ENCODE assay signal across 20 mouse cellular contexts in genomic region chr17:30258480-30258879, GRCm38 (mm10).
A peak's percentile ranks its signal among the peaks of the same experiment; 100 is the strongest.
DNase-seq lines count a peak whose midpoint lies in the region; ATAC-seq and TF ChIP-seq lines count a peak whose summit lies in the region.
"Had no signal": no experiment of that assay in that cellular context is flagged by ENCODE, and none has a peak within 500 bp of the region (broad histone marks: within the 10 kb centered on the region; RNA-seq: fewer than 3 reads in every experiment).

No protein-coding gene starts in this region.

- H3K36me3 ChIP-seq in heart, embryonic 13.5 days = no peaks in the 10 kb centered on the region
- H3K36me3 ChIP-seq: embryonic facial prominence, embryonic 15.5 days; limb, embryonic 12.5 days; liver, embryonic 12.5 days; neural tube, embryonic 12.5 days had no signal

- H3K4me2 ChIP-seq in heart, embryonic 13.5 days = no peak overlapping the region
- H3K4me2 ChIP-seq: embryonic facial prominence, embryonic 15.5 days; limb, embryonic 12.5 days; liver, embryonic 12.5 days; lung, embryonic 14.5 days; neural tube, embryonic 12.5 days had no signal

- no peaks in the 10 kb centered on the region for H3K27me3 ChIP-seq in heart, embryonic 13.5 days (replicated peaks)
- H3K27me3 ChIP-seq: embryonic facial prominence, embryonic 15.5 days; limb, embryonic 12.5 days; liver, embryonic 12.5 days; neural tube, embryonic 12.5 days had no signal

- H3K9me3 ChIP-seq in heart, embryonic 13.5 days = no peaks in the 10 kb centered on the region
- H3K9me3 ChIP-seq: embryonic facial prominence, embryonic 15.5 days; limb, embryonic 12.5 days; liver, embryonic 12.5 days; neural tube, embryonic 12.5 days had no signal

- H3K4me1 ChIP-seq in heart, embryonic 13.5 days = peaks cover 63% of the 10 kb centered on the region

- intact Hi-C loops in heart, postnatal 25 days (cut with DNase I) = loop anchor here (5.0 kb wide), 1 partner anchor 146 kb away; no protein-coding TSS in a partner anchor

- H3K9ac ChIP-seq in heart, embryonic 13.5 days = no peak overlapping the region
- H3K9ac ChIP-seq: embryonic facial prominence, embryonic 15.5 days; limb, embryonic 12.5 days; liver, embryonic 12.5 days; lung, embryonic 14.5 days; neural tube, embryonic 12.5 days had no signal

- DNase-seq in CD4-positive, CD25-positive, alpha-beta regulatory T cell, adult 2 months (ENCODE audit: low read depth, low spot score) = peak; percentile 4
- no peak for DNase-seq in heart, postnatal 25 days (ENCODE audit: low spot score)
- DNase-seq in layer of hippocampus, adult 2 months (ENCODE audit: low spot score in 2 of 2) = no peak
- no peak for DNase-seq in layer of hippocampus, adult 8-10 months (ENCODE audit: low spot score in 2 of 2)
- DNase-seq in left cerebral cortex, adult 8-10 months (ENCODE audit: low spot score in 2 of 2) = no peak
- no peak for DNase-seq in neural tube, embryonic 10.5 days (ENCODE audit: extremely low spot score, low spot score)
- DNase-seq: adrenal gland, postnatal 25 days; cerebellum, adult 11-12 months; cerebellum, postnatal 25 days; kidney, adult 8-10 months; kidney, postnatal 25 days; lung, embryonic 14.5 days; lung, postnatal 36 days; right cerebral cortex, postnatal 4 days had no signal

- ATAC-seq in CD4-positive, CD25-positive, alpha-beta regulatory T cell, adult 4 months = no peak
- no peak for ATAC-seq in heart, embryonic 13.5 days (ENCODE audit: extremely low read depth, insufficient number of reproducible peaks, low FRiP score, low TSS enrichment)
- ATAC-seq: liver, embryonic 12.5 days had no signal

- H3K27ac ChIP-seq in heart, embryonic 13.5 days (replicated peaks) = peak overlapping the region; percentile 29; the same call in 1 of the 2 replicates
- H3K27ac ChIP-seq in layer of hippocampus, adult 2 months = peak overlapping the region; percentile 81
- H3K27ac ChIP-seq: embryonic facial prominence, embryonic 15.5 days; limb, embryonic 12.5 days; liver, embryonic 12.5 days; neural tube, embryonic 12.5 days had no signal

- TF ChIP-seq CTCF in layer of hippocampus, adult 2 months (conservative IDR thresholded peaks at IDR 0.05) = peak; percentile 35

- H3K4me3 ChIP-seq in heart, embryonic 13.5 days = no peak overlapping the region
- H3K4me3 ChIP-seq in layer of hippocampus, adult 2 months = no peak overlapping the region
- H3K4me3 ChIP-seq: embryonic facial prominence, embryonic 15.5 days; limb, embryonic 12.5 days; liver, embryonic 12.5 days; neural tube, embryonic 12.5 days had no signal

- WGBS in heart, embryonic 13.5 days = 37% methylated on average over 4 of the region's 4 CpGs
